Mouse (Mus musculus) stomach, embryonic 14.5 days (tissue): ENCODE results near the gene Plekha7. TPM values are rescaled to one million over a fixed set of nuclear protein-coding genes. Genes with fewer than 3 reads are reported as not detected.

Source experiments
- ATAC-seq: fragments of 200-750 bp; cut with Nextera tagmentation; 2 replicates; pipeline ENCODE4 v1.8.0; 2017; ENCODE audit warnings: low read depth, moderate TSS enrichment; ENCODE audit not compliant: insufficient number of reproducible peaks, insufficient read depth, low FRiP score
- H3K27ac ChIP-seq: fragments of 300-500 bp; sonication (generic); 2 replicates; pipeline ENCODE4 v1.5.1; 2014; ENCODE audit warnings: mild to moderate bottlenecking, low read length, moderate library complexity, mixed read lengths
- H3K27me3 ChIP-seq: fragments of 300-500 bp; sonication (generic); 2 replicates; pipeline ENCODE4 v1.6.1; 2014; ENCODE audit warnings: low read length, control low read depth, mixed read lengths; ENCODE audit not compliant: control insufficient read depth, insufficient read depth
- H3K36me3 ChIP-seq: fragments of 300-500 bp; sonication (generic); 2 replicates; pipeline ENCODE4 v1.6.1; 2014; ENCODE audit warnings: mild to moderate bottlenecking, control low read depth, low read length, moderate library complexity, mixed read lengths; ENCODE audit not compliant: control insufficient read depth, insufficient read depth
- H3K4me1 ChIP-seq: fragments of 300-500 bp; sonication (generic); 2 replicates; pipeline ENCODE4 v1.6.1; 2014; ENCODE audit warnings: low read length, control low read depth, mixed read lengths; ENCODE audit not compliant: control insufficient read depth, insufficient read depth
- H3K4me2 ChIP-seq: fragments of 300-500 bp; sonication (generic); replicated peaks from 2 replicates; pipeline ENCODE4 v1.6.1; 2014; ENCODE audit warnings: low read depth, low read length, control low read depth
- H3K4me3 ChIP-seq: fragments of 300-500 bp; sonication (generic); 2 replicates; pipeline ENCODE4 v1.5.1; 2014; ENCODE audit warnings: low read depth, low read length, control low read depth
- H3K9ac ChIP-seq: fragments of 300-500 bp; sonication (generic); replicated peaks from 2 replicates; pipeline ENCODE4 v1.6.1; 2014; ENCODE audit warnings: low read depth, mild to moderate bottlenecking, control low read depth, low read length, moderate library complexity, mixed read lengths
- H3K9me3 ChIP-seq: fragments of 300-500 bp; sonication (generic); 2 replicates; pipeline ENCODE4 v1.6.1; 2016; ENCODE audit warnings: low read depth, low read length, control low read depth; ENCODE audit not compliant: control insufficient read depth
- WGBS: fragments of 180-500 bp; shearing (Covaris S2); extraction: QIAGEN DNeasy Blood & Tissue Kit; methylation state at CpG from one replicate; pipeline ENCODE4 v1.1.7; 2014; 5-methylcytosine and 5-hydroxymethylcytosine counted together
- polyA plus RNA-seq: library from polyadenylated mRNA; unstranded; fragments of >200 nt; fragmentation: Nextera tagmentation; extraction: Ambion mirVana; gene quantifications from 2 replicates; pipeline ENCODE4 v1.2.1, GENCODE M21; 2014

Plekha7 gene
- polyA plus RNA-seq, 1 experiment from 2014 or later: 12.4 TPM

- Histone ChIP-seq H3K9ac (no peak overlapping the region), H3K4me3 (no peak overlapping the region), H3K27me3 (no peaks in the 10 kb centered on the region), H3K4me1 (no peaks in the 10 kb centered on the region), H3K36me3 (peaks cover 3% of the 10 kb centered on the region), H3K9me3 (no peaks in the 10 kb centered on the region), H3K27ac (no peak overlapping the region), H3K4me2 (no peak overlapping the region)
- no peak for ATAC-seq
- WGBS: 59% methylated on average over 2 of the region's 2 CpGs
Observed at GRCm38 (mm10) chr7:116153781-116154368, 154.3 kb downstream of the Plekha7 start.

- ATAC-seq: no peak
- H3K9ac ChIP-seq: no peak overlapping the region
Observed at GRCm38 (mm10) chr7:116149568-116149967, 158.6 kb downstream of the Plekha7 start.

GRCm38 (mm10) chr7:116147114-116147513 lies 161.1 kb downstream of the Plekha7 start:
- no peaks in the 10 kb centered on the region for H3K4me1 ChIP-seq
- H3K4me3 ChIP-seq: no peak overlapping the region
- H3K36me3 ChIP-seq: no peaks in the 10 kb centered on the region
- H3K9me3 ChIP-seq: no peaks in the 10 kb centered on the region
- ATAC-seq: no peak
- 92% methylated on average over 2 of the region's 2 CpGs for WGBS
- H3K27me3 ChIP-seq: no peaks in the 10 kb centered on the region
- H3K27ac ChIP-seq: no peak overlapping the region
- no peak overlapping the region for H3K4me2 ChIP-seq
- H3K9ac ChIP-seq: no peak overlapping the region

More at GRCm38 (mm10) chr7:116149568-116149967, 158.6 kb downstream of the Plekha7 start:
- H3K9me3 ChIP-seq: no peaks in the 10 kb centered on the region
- WGBS: 72% methylated on average over 4 of the region's 4 CpGs
- no peak overlapping the region for H3K4me3 ChIP-seq
- no peaks in the 10 kb centered on the region for H3K4me1 ChIP-seq
- H3K27ac ChIP-seq: no peak overlapping the region
- H3K36me3 ChIP-seq: no peaks in the 10 kb centered on the region
- no peaks in the 10 kb centered on the region for H3K27me3 ChIP-seq
- H3K4me2 ChIP-seq: no peak overlapping the region

GRCm38 (mm10) chr7:116145030-116145429 lies 163.1 kb downstream of the Plekha7 start:
- ATAC-seq: no peak
- H3K27me3 ChIP-seq: no peaks in the 10 kb centered on the region
- 93% methylated on average over 6 of the region's 6 CpGs for WGBS
- no peaks in the 10 kb centered on the region for H3K36me3 ChIP-seq
- no peak overlapping the region for H3K4me3 ChIP-seq
- H3K9me3 ChIP-seq: no peaks in the 10 kb centered on the region
- no peak overlapping the region for H3K9ac ChIP-seq
- no peak overlapping the region for H3K27ac ChIP-seq
- no peaks in the 10 kb centered on the region for H3K4me1 ChIP-seq
- H3K4me2 ChIP-seq: no peak overlapping the region

GRCm38 (mm10) chr7:116137671-116138070 lies 170.5 kb downstream of the Plekha7 start:
- Histone ChIP-seq H3K9me3 (no peaks in the 10 kb centered on the region), H3K4me1 (no peaks in the 10 kb centered on the region), H3K4me3 (no peak overlapping the region), H3K27me3 (no peaks in the 10 kb centered on the region), H3K4me2 (no peak overlapping the region), H3K36me3 (no peaks in the 10 kb centered on the region), H3K9ac (no peak overlapping the region), H3K27ac (no peak overlapping the region)
- whole genome bisulfite sequencing: 62% methylated on average over 3 of the region's 3 CpGs
- ATAC-seq: no peak

GRCm38 (mm10) chr7:116137149-116137548 lies 171.0 kb downstream of the Plekha7 start:
- WGBS: 88% methylated on average over 12 of the region's 12 CpGs
- Histone ChIP-seq H3K4me1 (no peaks in the 10 kb centered on the region), H3K9me3 (no peaks in the 10 kb centered on the region), H3K27me3 (no peaks in the 10 kb centered on the region), H3K36me3 (no peaks in the 10 kb centered on the region), H3K4me2 (no peak overlapping the region), H3K9ac (no peak overlapping the region), H3K27ac (no peak overlapping the region), H3K4me3 (no peak overlapping the region)
- ATAC-seq: no peak

- no peaks in the 10 kb centered on the region for H3K9me3 ChIP-seq
- no peak for ATAC-seq
- H3K27me3 ChIP-seq: no peaks in the 10 kb centered on the region
- no peak overlapping the region for H3K4me3 ChIP-seq
- no peak overlapping the region for H3K4me2 ChIP-seq
- no peak overlapping the region for H3K9ac ChIP-seq
- no peaks in the 10 kb centered on the region for H3K36me3 ChIP-seq
- H3K27ac ChIP-seq: no peak overlapping the region
- no peaks in the 10 kb centered on the region for H3K4me1 ChIP-seq
- 80% methylated on average over 31 of the region's 31 CpGs for WGBS
Observed at GRCm38 (mm10) chr7:116134413-116135292, 173.5 kb downstream of the Plekha7 start.

GRCm38 (mm10) chr7:116132078-116132477 lies 176.1 kb downstream of the Plekha7 start:
- no peak overlapping the region for H3K9ac ChIP-seq
- no peaks in the 10 kb centered on the region for H3K36me3 ChIP-seq
- no peaks in the 10 kb centered on the region for H3K4me1 ChIP-seq
- no peak overlapping the region for H3K4me3 ChIP-seq
- H3K27me3 ChIP-seq: no peaks in the 10 kb centered on the region
- H3K27ac ChIP-seq: no peak overlapping the region
- no peak overlapping the region for H3K4me2 ChIP-seq
- WGBS: 3% methylated on average over 5 of the region's 5 CpGs
- no peak; the same call in 1 of the 2 replicates for ATAC-seq
- no peaks in the 10 kb centered on the region for H3K9me3 ChIP-seq
